Mouse (Mus musculus) megakaryocyte-erythroid progenitor cell, adult 5-6 weeks (primary cell): ENCODE measurements around the gene Mcm7. TPM values are rescaled to one million over a fixed set of nuclear protein-coding genes. Genes with fewer than 3 reads are reported as not detected.

Source experiments
- ATAC-seq: replicated peaks from 2 replicates; pipeline ENCODE4 v1.8.0; 2016; ENCODE audit warnings: mild to moderate bottlenecking, inconsistent platforms; ENCODE audit not compliant: severe bottlenecking, poor library complexity, low FRiP score, low TSS enrichment
- total RNA-seq, 2 experiments: library from RNA; stranded (forward) in 1 of 2; stranded (reverse) in 1 of 2; fragments of 200-1000, 215-1000 nt in 1 of 2; fragments of >200 nt in 1 of 2; fragmentation: Nextera tagmentation in 1 of 2; gene quantifications; 2 replicates each; pipeline ENCODE4 v1.2.3; 2014 to 2017

Mcm7 gene
- total RNA-seq, 2 experiments from 2014 or later, result 361 to 503 TPM

- ATAC-seq, result peak; percentile 90
Measured at GRCm38 (mm10) chr5:138160842-138161665, 11.2 kb downstream of the Mcm7 start, which contains the start of gene Cops6. Cops6 (plus strand) TSS chr5:138161071.

GRCm38 (mm10) chr5:138160224-138160762, 11.9 kb downstream of the Mcm7 start:
- no peak for ATAC-seq

GRCm38 (mm10) chr5:138155443-138155976, 16.7 kb downstream of the Mcm7 start, which contains the start of gene Zfp113:
Zfp113 (minus strand) TSS chr5:138155744.
- peak; percentile 98 for ATAC-seq

GRCm38 (mm10) chr5:138154390-138154789, 17.8 kb downstream of the Mcm7 start:
- no peak for ATAC-seq

- no peak for ATAC-seq
Measured at GRCm38 (mm10) chr5:138138585-138138984, 33.6 kb downstream of the Mcm7 start.

DNA sequence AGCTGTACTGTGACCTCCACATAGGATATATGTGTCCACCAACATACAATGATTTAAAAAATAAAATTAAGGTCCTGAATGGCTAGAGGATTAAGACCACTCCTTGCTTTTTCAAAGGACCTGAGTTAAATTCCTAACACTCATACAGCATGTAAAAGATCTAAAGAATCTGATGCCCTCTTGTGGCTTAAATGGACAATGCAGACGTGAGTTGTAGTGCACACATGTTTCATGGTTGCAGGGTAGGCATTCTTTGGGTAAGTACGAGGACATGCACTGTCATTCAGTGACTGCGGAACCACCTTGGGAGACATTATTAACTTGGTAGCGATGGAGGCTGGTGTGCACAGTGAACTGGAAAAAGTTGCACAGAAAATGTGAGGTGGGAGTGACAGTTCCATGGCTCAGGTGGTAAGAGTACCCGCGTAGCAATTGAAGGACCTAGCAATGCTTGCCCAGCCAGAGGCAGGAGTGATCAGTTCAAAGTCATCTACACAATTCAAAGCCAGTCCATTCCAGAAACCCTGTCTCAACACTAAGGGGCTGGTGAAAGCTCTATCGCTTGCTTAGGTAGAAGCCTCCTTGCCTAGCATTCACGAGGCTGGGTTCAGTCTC, 34.2 kb downstream of the Mcm7 start:
- peak; percentile 81 for ATAC-seq

DNA sequence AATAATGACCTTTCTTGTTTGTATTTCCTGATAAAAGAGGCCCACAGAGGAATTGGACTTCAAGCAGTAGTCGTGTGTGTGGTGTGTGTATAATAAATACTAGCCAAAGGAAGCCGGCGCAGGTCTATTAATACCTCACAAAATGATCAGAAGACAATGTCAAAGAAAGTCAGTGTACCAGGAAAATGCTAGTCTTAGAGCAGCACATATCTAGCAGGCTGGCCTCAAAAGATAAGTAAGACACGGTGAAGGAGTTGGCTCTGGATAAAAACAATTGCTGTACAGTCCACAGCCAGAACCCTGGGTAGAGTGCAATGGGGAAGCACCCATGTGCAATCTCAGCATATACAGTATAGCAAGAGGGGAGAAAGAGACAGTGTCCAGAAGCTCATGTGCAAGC, 35.0 kb downstream of the Mcm7 start:
- peak; percentile 89 for ATAC-seq

GRCm38 (mm10) chr5:138132425-138133064, 39.7 kb downstream of the Mcm7 start:
- ATAC-seq, result no peak

GRCm38 (mm10) chr5:138118041-138118440, 54.2 kb downstream of the Mcm7 start:
- ATAC-seq, result no peak

DNA sequence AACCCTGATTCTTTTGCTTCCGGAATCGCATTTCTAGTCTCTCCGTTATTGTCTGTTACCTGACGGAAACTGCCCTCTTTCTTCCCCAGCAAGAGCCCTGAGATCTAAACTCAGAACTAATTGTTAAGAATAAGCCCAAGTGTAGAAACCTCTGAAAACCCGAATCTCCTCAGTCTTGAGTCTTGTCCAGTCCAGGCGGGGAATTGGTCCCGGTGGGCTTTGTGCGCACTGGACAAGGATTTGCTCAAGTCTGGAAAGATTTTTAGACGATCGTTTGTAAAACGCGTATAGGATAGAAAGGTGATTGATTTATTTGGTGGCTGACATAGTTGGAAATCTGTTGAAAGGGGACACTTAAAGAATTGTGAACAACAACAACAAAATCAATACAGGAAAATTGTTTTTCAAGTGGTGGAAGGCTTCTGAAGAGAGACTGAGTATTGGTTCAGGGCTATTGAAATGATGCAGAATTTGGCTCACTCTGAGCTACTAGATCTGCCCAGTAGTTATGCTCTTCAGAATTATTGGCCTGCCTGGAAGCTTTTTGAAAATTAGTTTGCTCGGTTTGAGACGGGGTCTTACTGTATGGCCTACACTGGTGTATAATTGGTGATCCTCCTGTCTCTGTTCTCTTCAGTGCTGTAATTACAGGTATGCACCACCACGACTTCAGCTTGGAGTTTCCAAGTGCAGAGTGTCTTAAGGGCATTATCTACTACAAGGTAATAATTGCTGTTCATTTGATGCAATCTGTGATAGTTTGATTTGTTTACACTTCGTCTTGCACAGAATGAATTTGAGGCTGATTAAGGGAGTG, 54.8 kb downstream of the Mcm7 start:
- peak; percentile 62 for ATAC-seq

DNA sequence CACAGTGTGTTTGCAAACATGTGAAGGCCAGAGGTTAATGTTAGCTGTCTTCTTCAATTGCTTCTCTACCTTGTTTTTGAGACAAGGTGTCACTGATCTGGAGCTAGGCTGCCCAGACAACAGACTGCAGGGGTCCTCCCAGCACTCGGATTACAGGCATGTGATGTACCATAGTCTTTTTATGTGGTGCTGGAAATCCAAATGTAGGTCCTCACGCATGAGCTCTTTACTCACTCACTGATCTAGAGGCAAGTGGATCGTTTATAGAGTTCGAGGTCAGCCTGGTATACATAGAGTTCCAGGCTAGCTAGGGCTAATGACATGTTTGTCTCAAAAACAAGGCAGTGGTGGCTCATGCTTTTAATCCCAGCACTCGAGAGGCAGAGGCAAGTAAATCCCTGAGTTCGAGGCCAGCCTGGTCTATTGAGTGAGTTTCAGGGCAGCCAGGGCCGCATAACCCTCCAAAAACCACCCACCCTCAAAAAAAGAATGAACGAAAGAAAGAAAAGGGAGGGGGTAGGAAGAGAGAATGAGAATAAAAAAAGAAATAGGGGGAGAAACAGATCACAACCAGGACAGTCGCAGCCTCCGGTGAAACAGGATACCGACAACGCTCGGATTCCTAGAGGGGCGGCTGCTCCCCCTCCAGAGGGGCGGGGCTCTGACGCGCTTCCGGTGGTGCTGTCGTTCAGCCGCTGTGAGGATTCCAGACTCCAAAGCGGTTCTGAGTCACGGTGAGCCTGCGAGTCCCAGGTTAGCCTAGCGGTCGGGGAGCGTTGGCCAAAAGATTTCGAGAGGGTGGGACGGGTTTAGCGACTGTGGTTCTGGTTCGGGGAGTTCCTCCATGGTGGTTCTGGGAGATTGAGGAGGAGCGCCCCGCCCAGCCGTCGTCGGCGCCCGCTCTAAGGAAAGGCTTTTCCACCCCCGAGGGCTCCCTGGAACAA, 55.7 kb downstream of the Mcm7 start, which contains the start of gene Zscan21:
TSS of gene Zscan21 (plus strand) at position 649 of the 944 bp plus-strand sequence.
- ATAC-seq, result peak; percentile 100

Other genes starting within 250 kb of the Mcm7 start
- gene Gjc3, start 209.3 kb downstream of the Mcm7 start, total RNA-seq (2014; fragmentation: Nextera tagmentation), result not detected in 2 replicates
- not detected in 2 replicates for gene Gjc3, start 209.3 kb downstream of the Mcm7 start, total RNA-seq (2017)
- gene Azgp1, start 190.9 kb downstream of the Mcm7 start, total RNA-seq (2014; fragmentation: Nextera tagmentation), result not detected in 2 replicates
- gene Azgp1, start 190.9 kb downstream of the Mcm7 start, total RNA-seq (2017), result not detected in 2 replicates
- gene Smok3a, start 151.2 kb downstream of the Mcm7 start, total RNA-seq (2014; fragmentation: Nextera tagmentation), result not detected in 2 replicates
- not detected in 2 replicates for gene Smok3a, start 151.2 kb downstream of the Mcm7 start, total RNA-seq (2017)
- not detected in 2 replicates for gene Smok3b, start 151.0 kb downstream of the Mcm7 start, total RNA-seq (2014; fragmentation: Nextera tagmentation)
- gene Smok3b, start 151.0 kb downstream of the Mcm7 start, total RNA-seq (2017), result not detected in 2 replicates
- gene Smok3c, start 119.2 kb downstream of the Mcm7 start, total RNA-seq (2014; fragmentation: Nextera tagmentation), result not detected in 2 replicates
- not detected in 2 replicates for gene Smok3c, start 119.2 kb downstream of the Mcm7 start, total RNA-seq (2017)
- gene Zkscan1, start 87.3 kb downstream of the Mcm7 start, total RNA-seq (2014; fragmentation: Nextera tagmentation), result 40.3 and 41.1 TPM in 2 replicates
- 38.0 and 44.5 TPM in 2 replicates for gene Zkscan1, start 87.3 kb downstream of the Mcm7 start, total RNA-seq (2017)
- 14.4 and 18.0 TPM in 2 replicates for gene Zscan21, start 55.5 kb downstream of the Mcm7 start, total RNA-seq (2014; fragmentation: Nextera tagmentation)
- gene Zscan21, start 55.5 kb downstream of the Mcm7 start, total RNA-seq (2017), result 10.8 and 16.5 TPM in 2 replicates
- gene Zfp113, start 16.7 kb downstream of the Mcm7 start, total RNA-seq (2014; fragmentation: Nextera tagmentation), result 7.3 and 7.5 TPM in 2 replicates
- 7.8 and 10.9 TPM in 2 replicates for gene Zfp113, start 16.7 kb downstream of the Mcm7 start, total RNA-seq (2017)
- gene Cops6, start 11.4 kb downstream of the Mcm7 start, total RNA-seq (2014; fragmentation: Nextera tagmentation), result 81.1 and 121 TPM in 2 replicates
- 51.6 and 66.1 TPM in 2 replicates for gene Cops6, start 11.4 kb downstream of the Mcm7 start, total RNA-seq (2017)
- 37.3 and 53.0 TPM in 2 replicates for gene Ap4m1, start 420 bp downstream of the Mcm7 start, total RNA-seq (2014; fragmentation: Nextera tagmentation)
- 18.9 and 32.8 TPM in 2 replicates for gene Ap4m1, start 420 bp downstream of the Mcm7 start, total RNA-seq (2017)
- gene Taf6, start 15.0 kb upstream of the Mcm7 start, total RNA-seq (2014; fragmentation: Nextera tagmentation), result 44.8 and 68.4 TPM in 2 replicates
- gene Taf6, start 15.0 kb upstream of the Mcm7 start, total RNA-seq (2017), result 25.4 and 37.9 TPM in 2 replicates
- 22.0 and 26.2 TPM in 2 replicates for gene Cnpy4, start 15.1 kb upstream of the Mcm7 start, total RNA-seq (2014; fragmentation: Nextera tagmentation)
- 35.3 and 36.5 TPM in 2 replicates for gene Cnpy4, start 15.1 kb upstream of the Mcm7 start, total RNA-seq (2017)
- gene Mblac1, start 21.9 kb upstream of the Mcm7 start, total RNA-seq (2014; fragmentation: Nextera tagmentation), result 5.1 and 8.0 TPM in 2 replicates
- gene Mblac1, start 21.9 kb upstream of the Mcm7 start, total RNA-seq (2017), result 2.5 and 8.3 TPM in 2 replicates
- 0.28 TPM in 1 of 2 replicates, not detected in the other for gene Nxpe5, start 53.5 kb upstream of the Mcm7 start, total RNA-seq (2014; fragmentation: Nextera tagmentation)
- 0.94 and 1.0 TPM in 2 replicates for gene Nxpe5, start 53.5 kb upstream of the Mcm7 start, total RNA-seq (2017)
- gene Lamtor4, start 83.1 kb upstream of the Mcm7 start, total RNA-seq (2014; fragmentation: Nextera tagmentation), result 28.7 and 36.3 TPM in 2 replicates
- gene Lamtor4, start 83.1 kb upstream of the Mcm7 start, total RNA-seq (2017), result 27.0 and 30.0 TPM in 2 replicates
- gene BC037034, start 91.6 kb upstream of the Mcm7 start, total RNA-seq (2014; fragmentation: Nextera tagmentation), result 113 and 199 TPM in 2 replicates
- 46.5 and 50.8 TPM in 2 replicates for gene BC037034, start 91.6 kb upstream of the Mcm7 start, total RNA-seq (2017)
- not detected in 2 replicates for gene Gal3st4, start 100.4 kb upstream of the Mcm7 start, total RNA-seq (2014; fragmentation: Nextera tagmentation)
- not detected in 2 replicates for gene Gal3st4, start 100.4 kb upstream of the Mcm7 start, total RNA-seq (2017)
- not detected in 2 replicates for gene Gm43720, start 107.5 kb upstream of the Mcm7 start, total RNA-seq (2014; fragmentation: Nextera tagmentation)
- gene Gm43720, start 107.5 kb upstream of the Mcm7 start, total RNA-seq (2017), result not detected in 2 replicates
- gene Gpc2, start 107.6 kb upstream of the Mcm7 start, total RNA-seq (2014; fragmentation: Nextera tagmentation), result 6.0 and 15.0 TPM in 2 replicates
- gene Gpc2, start 107.6 kb upstream of the Mcm7 start, total RNA-seq (2017), result 0.89 and 6.5 TPM in 2 replicates
- 13.1 and 15.7 TPM in 2 replicates for gene Stag3, start 107.8 kb upstream of the Mcm7 start, total RNA-seq (2014; fragmentation: Nextera tagmentation)
- gene Stag3, start 107.8 kb upstream of the Mcm7 start, total RNA-seq (2017), result 9.9 and 13.4 TPM in 2 replicates
- gene Pvrig, start 169.5 kb upstream of the Mcm7 start, total RNA-seq (2014; fragmentation: Nextera tagmentation), result 4.0 TPM in 1 of 2 replicates, not detected in the other
- gene Pvrig, start 169.5 kb upstream of the Mcm7 start, total RNA-seq (2017), result not detected in 2 replicates